Mouse (Mus musculus) neural tube, embryonic 12.5 days (tissue): ENCODE data around the gene Coro2a. TPM values are rescaled to one million over a fixed set of nuclear protein-coding genes. Genes with fewer than 3 reads are reported as not detected.
"Not testable (repeated sequence)": the region's sequence is repeated elsewhere in the genome, so short reads cannot be mapped to it uniquely, and the experiment has no call there.

Experiments
- ATAC-seq: fragments of 200-750 bp; cut with Nextera tagmentation; 2 replicates; pipeline ENCODE4 v1.8.0; 2017; ENCODE audit warnings: low read depth, mild to moderate bottlenecking, moderate TSS enrichment, moderate library complexity; ENCODE audit not compliant: low FRiP score
- H3K27ac ChIP-seq: fragments of 300-500 bp; sonication (generic); 2 replicates; pipeline ENCODE4 v1.5.1; 2016
- H3K27me3 ChIP-seq: fragments of 300-500 bp; sonication (generic); replicated peaks from 2 replicates; pipeline ENCODE4 v1.6.1; 2016; ENCODE audit warnings: mild to moderate bottlenecking
- H3K36me3 ChIP-seq: fragments of 300-500 bp; sonication (generic); 2 replicates; pipeline ENCODE4 v1.6.1; 2016; ENCODE audit warnings: mild to moderate bottlenecking
- H3K4me1 ChIP-seq: fragments of 300-500 bp; sonication (generic); 2 replicates; pipeline ENCODE4 v1.6.1; 2016
- H3K4me2 ChIP-seq: fragments of 300-500 bp; sonication (generic); replicated peaks from 2 replicates; pipeline ENCODE4 v1.6.1; 2016; ENCODE audit warnings: mild to moderate bottlenecking
- H3K4me3 ChIP-seq: fragments of 300-500 bp; sonication (generic); 2 replicates; pipeline ENCODE4 v1.5.1; 2016
- H3K9ac ChIP-seq: fragments of 300-500 bp; sonication (generic); 2 replicates; pipeline ENCODE4 v1.6.1; 2016; ENCODE audit warnings: mild to moderate bottlenecking
- H3K9me3 ChIP-seq: fragments of 300-500 bp; sonication (generic); 2 replicates; pipeline ENCODE4 v1.6.1; 2016; ENCODE audit warnings: mild to moderate bottlenecking
- WGBS: fragments of 180-500 bp; shearing (Covaris S2); methylation state at CpG from one replicate; pipeline ENCODE4 v1.1.7; 2016; 5-methylcytosine and 5-hydroxymethylcytosine counted together
- polyA plus RNA-seq: library from polyadenylated mRNA; unstranded; fragments of >200 nt; fragmentation: Nextera tagmentation; extraction: Ambion mirVana; gene quantifications from 2 replicates; pipeline ENCODE4 v1.2.1, GENCODE M21; 2016

Coro2a gene
- polyA plus RNA-seq, 1 experiment from 2014 or later: 18.8 TPM

GRCm38 (mm10) chr4:46605451-46605850, 3.4 kb upstream of the Coro2a start:
- Histone ChIP-seq H3K9me3 (no peaks in the 10 kb centered on the region), H3K27me3 (peaks cover 21% of the 10 kb centered on the region), H3K4me1 (peaks cover 8% of the 10 kb centered on the region), H3K4me3 (no peak overlapping the region), H3K36me3 (no peaks in the 10 kb centered on the region), H3K27ac (no peak overlapping the region), H3K9ac (no peak overlapping the region), H3K4me2 (no peak overlapping the region)
- no peak for ATAC-seq
- 57% methylated on average over 11 of the region's 11 CpGs for WGBS

DNA sequence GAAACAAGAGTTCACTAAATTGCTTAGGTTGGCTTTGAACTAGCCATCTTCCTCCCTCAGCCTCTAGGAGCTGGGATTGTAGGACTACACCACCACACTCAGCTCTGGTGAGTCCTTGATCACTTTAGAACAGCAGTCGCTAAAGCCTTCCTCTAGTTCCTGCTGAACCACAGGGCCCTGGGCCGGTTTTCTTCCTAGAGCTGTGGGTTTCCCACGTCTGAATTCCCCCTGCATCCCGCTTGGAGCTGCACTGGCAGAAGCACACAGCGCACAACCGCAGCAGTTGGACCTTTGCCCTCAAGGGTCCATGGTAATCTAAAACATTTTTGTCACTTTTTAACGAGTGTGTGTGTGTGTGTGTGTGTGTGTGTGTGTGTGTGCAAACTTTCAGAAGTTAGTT, 702 bp upstream of the Coro2a start:
- Histone ChIP-seq H3K27me3 (peaks cover 30% of the 10 kb centered on the region), H3K36me3 (no peaks in the 10 kb centered on the region), H3K4me2 (no peak overlapping the region), H3K9me3 (no peaks in the 10 kb centered on the region), H3K4me3 (no peak overlapping the region), H3K27ac (no peak overlapping the region), H3K4me1 (peaks cover 8% of the 10 kb centered on the region), H3K9ac (no peak overlapping the region)
- ATAC-seq: no peak
- WGBS: 64% methylated on average over 7 of the region's 7 CpGs

DNA sequence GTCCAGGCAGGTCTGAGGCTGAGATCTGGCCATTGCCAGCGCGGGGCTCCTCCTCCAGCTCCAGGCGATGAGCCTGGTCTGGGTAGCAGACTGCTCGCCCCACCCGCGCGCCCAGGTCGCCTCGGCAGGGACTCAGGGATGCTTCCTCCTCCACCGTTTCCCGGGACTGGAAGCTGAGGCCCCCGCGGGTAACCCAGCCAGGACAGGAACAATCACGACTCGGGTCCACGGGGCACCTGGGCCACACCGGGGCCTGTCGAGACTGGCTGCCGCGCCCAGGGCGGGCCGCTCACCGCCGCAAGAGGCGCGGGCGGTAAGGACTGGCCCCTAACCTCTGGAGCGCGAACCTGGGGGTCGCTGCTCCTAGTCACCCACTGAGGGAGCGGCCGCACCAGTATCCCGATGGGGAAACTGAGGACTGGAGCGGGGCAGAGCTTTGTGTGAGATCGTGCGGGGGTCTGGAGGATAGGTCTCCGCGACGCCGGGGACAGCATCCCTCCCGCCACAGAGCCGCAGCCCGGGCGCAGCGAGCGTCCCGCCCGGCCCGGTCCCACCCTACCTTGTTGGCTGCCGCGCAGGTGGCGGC, 651 bp downstream of the Coro2a start:
- H3K27me3 ChIP-seq: peaks cover 30% of the 10 kb centered on the region
- peak; percentile 43 for ATAC-seq
- H3K4me3 ChIP-seq: peak overlapping the region; percentile 55
- peaks cover 8% of the 10 kb centered on the region for H3K4me1 ChIP-seq
- under 1% methylated on average over 49 of the region's 52 CpGs for WGBS
- peak overlapping the region; percentile 58 for H3K9ac ChIP-seq
- H3K36me3 ChIP-seq: no peaks in the 10 kb centered on the region
- H3K4me2 ChIP-seq: peak overlapping the region; percentile 87
- no peaks in the 10 kb centered on the region for H3K9me3 ChIP-seq
- no peak overlapping the region for H3K27ac ChIP-seq

GRCm38 (mm10) chr4:46600473-46601257, 1.3 kb downstream of the Coro2a start:
- H3K9me3 ChIP-seq: no peaks in the 10 kb centered on the region
- H3K36me3 ChIP-seq: no peaks in the 10 kb centered on the region
- peaks cover 8% of the 10 kb centered on the region for H3K4me1 ChIP-seq
- WGBS: 39% methylated on average over 20 of the region's 20 CpGs
- no peak overlapping the region for H3K27ac ChIP-seq
- H3K27me3 ChIP-seq: peaks cover 30% of the 10 kb centered on the region
- peak overlapping the region; percentile 58 for H3K9ac ChIP-seq
- H3K4me2 ChIP-seq: peak overlapping the region; percentile 87
- peak overlapping the region; percentile 55 for H3K4me3 ChIP-seq
- ATAC-seq: 0 out of 2 replicates have a peak, but pooled peaks have one; percentile 2

DNA sequence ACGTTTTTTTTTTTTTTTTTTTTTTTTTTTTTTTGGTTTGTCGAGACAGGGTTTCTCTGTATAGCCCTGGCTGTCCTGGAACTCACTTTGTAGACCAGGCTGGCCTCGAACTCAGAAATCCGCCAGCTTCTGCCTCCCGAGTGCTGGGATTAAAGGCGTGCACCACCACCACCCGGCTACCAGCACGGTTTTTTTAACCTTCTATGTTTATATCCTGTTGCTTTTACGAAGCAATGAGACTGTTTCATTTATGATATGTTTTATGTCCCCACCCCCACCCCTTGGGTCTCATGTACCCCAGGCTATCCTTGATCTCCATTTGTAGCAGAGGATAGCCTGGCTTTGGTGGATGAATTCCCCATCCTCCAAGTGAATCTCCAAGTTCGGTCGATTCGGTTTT, 2.4 kb downstream of the Coro2a start:
- peaks cover 30% of the 10 kb centered on the region for H3K27me3 ChIP-seq
- WGBS: 80% methylated on average over 12 of the region's 12 CpGs
- not testable (repeated sequence) for H3K9ac ChIP-seq, H3K4me2 ChIP-seq, H3K36me3 ChIP-seq, H3K4me3 ChIP-seq, ATAC-seq, H3K4me1 ChIP-seq, H3K27ac ChIP-seq, H3K9me3 ChIP-seq

DNA sequence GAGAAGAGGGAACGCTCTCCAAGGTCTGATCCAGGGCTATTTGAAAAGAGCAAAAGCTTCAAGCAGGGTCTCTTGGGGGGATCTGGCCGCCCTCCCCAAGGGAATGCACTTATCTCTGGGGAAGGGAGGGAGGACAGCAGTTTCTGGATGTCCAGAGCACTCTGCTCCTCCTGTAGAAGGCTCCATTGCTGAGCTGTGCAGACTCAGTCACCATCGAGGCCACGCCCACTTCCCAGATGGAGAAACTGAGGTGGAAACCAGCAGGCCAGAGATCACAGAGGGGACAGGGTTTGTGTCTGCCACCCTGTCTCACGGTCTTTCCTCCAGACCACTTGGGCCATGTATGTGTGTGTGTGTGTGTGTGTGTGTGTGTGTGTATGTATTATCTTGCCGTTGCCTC, 3.0 kb downstream of the Coro2a start:
- no peak overlapping the region for H3K4me3 ChIP-seq
- H3K36me3 ChIP-seq: no peaks in the 10 kb centered on the region
- no peaks in the 10 kb centered on the region for H3K9me3 ChIP-seq
- H3K4me1 ChIP-seq: peaks cover 8% of the 10 kb centered on the region
- no peak for ATAC-seq
- H3K27ac ChIP-seq: no peak overlapping the region
- H3K4me2 ChIP-seq: no peak overlapping the region
- WGBS: 77% methylated on average over 6 of the region's 6 CpGs
- H3K27me3 ChIP-seq: peaks cover 30% of the 10 kb centered on the region
- no peak overlapping the region for H3K9ac ChIP-seq

DNA sequence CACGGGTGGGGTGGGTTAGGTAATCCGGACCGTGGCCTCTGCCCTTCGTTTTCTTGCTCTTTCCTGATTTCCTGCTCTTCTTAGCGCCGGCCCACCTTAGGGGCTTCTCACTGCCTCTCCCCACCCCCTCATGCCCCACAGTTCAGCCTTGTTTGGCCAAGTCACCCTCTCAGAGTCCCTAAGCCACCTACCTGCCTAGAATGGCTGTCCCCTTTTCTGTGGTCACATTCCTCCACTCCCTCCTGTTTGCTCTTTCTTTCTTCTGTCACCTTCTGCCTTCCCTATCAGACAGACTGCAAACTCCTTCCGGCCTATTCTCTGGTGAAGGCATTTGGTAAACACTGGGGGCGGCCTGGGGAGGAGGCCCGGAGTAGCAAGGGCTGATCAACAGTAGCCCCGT, 3.9 kb downstream of the Coro2a start:
- no peak overlapping the region for H3K4me2 ChIP-seq
- H3K4me1 ChIP-seq: peaks cover 8% of the 10 kb centered on the region
- no peaks in the 10 kb centered on the region for H3K36me3 ChIP-seq
- peaks cover 27% of the 10 kb centered on the region for H3K27me3 ChIP-seq
- no peak overlapping the region for H3K9ac ChIP-seq
- ATAC-seq: no peak
- H3K9me3 ChIP-seq: no peaks in the 10 kb centered on the region
- H3K27ac ChIP-seq: no peak overlapping the region
- WGBS: 75% methylated on average over 10 of the region's 10 CpGs
- no peak overlapping the region for H3K4me3 ChIP-seq

DNA sequence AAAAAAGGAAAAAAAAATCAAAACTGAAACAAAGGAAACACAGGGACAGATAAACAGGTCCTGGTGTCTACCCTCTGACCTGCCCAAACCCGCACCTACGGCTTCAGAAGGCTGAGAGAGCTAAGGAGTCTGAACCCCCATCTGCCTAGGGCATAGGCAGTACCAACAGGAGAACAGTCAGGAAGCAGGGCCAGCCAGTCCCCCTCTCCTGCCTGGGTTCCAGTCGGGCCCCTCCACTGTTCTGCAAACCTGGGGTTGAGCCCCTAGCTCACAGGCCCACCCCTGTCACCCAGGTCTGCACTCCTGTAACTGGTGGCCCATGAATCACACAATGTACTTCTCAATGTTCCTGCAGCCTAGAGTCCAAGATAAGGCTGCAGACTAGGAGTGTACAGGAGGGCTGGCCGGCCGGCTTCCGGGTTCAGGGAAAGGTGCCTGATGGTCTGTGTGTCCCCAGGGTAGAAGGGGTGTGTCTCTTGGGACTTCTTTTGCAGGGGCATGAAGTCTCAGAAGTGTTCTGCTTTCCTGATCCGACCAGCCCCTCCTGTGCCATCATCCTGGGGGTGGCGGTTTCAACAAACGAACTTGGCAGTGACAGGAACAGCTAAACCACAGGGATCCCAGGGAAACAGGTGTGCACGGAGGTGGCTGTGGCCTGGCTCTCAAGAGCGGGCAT, 4.6 kb downstream of the Coro2a start:
- Histone ChIP-seq H3K4me3 (no peak overlapping the region), H3K27ac (no peak overlapping the region), H3K27me3 (peaks cover 27% of the 10 kb centered on the region), H3K36me3 (no peaks in the 10 kb centered on the region), H3K9ac (no peak overlapping the region), H3K4me2 (no peak overlapping the region), H3K4me1 (peaks cover 8% of the 10 kb centered on the region), H3K9me3 (no peaks in the 10 kb centered on the region)
- ATAC-seq: no peak
- WGBS: 76% methylated on average over 11 of the region's 11 CpGs

DNA sequence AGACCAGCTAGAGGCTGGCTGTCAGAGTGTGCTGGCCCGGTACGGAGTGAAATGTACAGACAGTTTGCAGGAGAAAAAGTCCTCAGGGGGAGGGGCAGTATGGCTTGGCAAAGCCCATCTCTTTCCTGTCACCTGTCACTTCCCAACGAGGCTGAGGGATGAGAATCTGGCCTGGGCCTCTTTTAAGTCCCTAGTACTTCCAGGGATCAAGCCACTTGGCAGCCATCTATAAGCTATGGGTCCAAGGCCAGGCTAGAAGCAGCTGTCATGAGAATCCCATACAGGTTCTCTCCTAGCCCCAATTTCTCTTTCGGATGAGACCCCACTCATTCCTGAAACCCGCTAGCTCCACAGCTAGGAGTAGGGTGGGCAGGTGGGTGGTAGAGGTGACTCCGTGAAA, 5.6 kb downstream of the Coro2a start:
- 83% methylated on average over 6 of the region's 6 CpGs for whole genome bisulfite sequencing

DNA sequence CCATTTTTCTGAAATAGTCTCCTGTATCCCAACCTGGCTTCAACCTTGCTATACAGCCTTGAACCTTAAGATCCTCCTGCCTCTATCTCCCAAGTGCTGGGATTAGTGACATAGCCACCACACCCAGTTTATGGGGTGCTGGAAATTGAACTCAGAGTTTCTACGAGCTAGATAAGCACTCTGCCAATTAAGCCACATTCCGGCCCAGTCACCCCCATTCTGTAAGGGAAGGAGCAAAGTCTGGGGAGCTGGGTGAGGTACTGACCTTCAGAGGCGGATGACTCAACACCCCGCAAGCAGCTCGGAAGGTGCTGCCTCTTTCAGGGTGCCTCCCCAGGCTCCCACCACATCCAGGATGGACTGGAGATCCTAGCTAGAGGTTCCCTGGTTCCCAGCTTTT, 7.9 kb downstream of the Coro2a start:
- no peak overlapping the region for H3K27ac ChIP-seq
- H3K4me2 ChIP-seq: no peak overlapping the region
- no peak for ATAC-seq
- 85% methylated on average over 5 of the region's 5 CpGs for WGBS
- no peaks in the 10 kb centered on the region for H3K9me3 ChIP-seq
- no peak overlapping the region for H3K4me3 ChIP-seq
- H3K36me3 ChIP-seq: no peaks in the 10 kb centered on the region
- peaks cover 5% of the 10 kb centered on the region; the same call in 1 of the 2 replicates for H3K27me3 ChIP-seq
- no peak overlapping the region for H3K9ac ChIP-seq
- no peaks in the 10 kb centered on the region for H3K4me1 ChIP-seq

More for the DNA sequence above, 5.6 kb downstream of the Coro2a start:
- Histone ChIP-seq H3K4me3 (no peak overlapping the region), H3K4me1 (peaks cover 6% of the 10 kb centered on the region), H3K27me3 (peaks cover 25% of the 10 kb centered on the region), H3K27ac (no peak overlapping the region), H3K9ac (0 out of 2 replicates have a peak overlapping the region, but pooled peaks have one; percentile 8), H3K36me3 (no peaks in the 10 kb centered on the region), H3K4me2 (no peak overlapping the region), H3K9me3 (no peaks in the 10 kb centered on the region)
- ATAC-seq: no peak

GRCm38 (mm10) chr4:46593472-46593871, 8.5 kb downstream of the Coro2a start:
- H3K9me3 ChIP-seq: no peaks in the 10 kb centered on the region
- H3K4me1 ChIP-seq: no peaks in the 10 kb centered on the region
- H3K27ac ChIP-seq: no peak overlapping the region
- no peak for ATAC-seq
- no peaks in the 10 kb centered on the region for H3K36me3 ChIP-seq
- H3K4me2 ChIP-seq: no peak overlapping the region
- no peak overlapping the region for H3K9ac ChIP-seq
- 53% methylated on average over 6 of the region's 6 CpGs for WGBS
- no peaks in the 10 kb centered on the region; the same call in 1 of the 2 replicates for H3K27me3 ChIP-seq
- no peak overlapping the region for H3K4me3 ChIP-seq

GRCm38 (mm10) chr4:46591833-46592520, 10.0 kb downstream of the Coro2a start:
- 91% methylated on average over 9 of the region's 9 CpGs for WGBS

More at GRCm38 (mm10) chr4:46591833-46592520, 10.0 kb downstream of the Coro2a start:
- H3K4me2 ChIP-seq: no peak overlapping the region
- H3K27me3 ChIP-seq: no peaks in the 10 kb centered on the region
- no peak overlapping the region for H3K27ac ChIP-seq
- no peaks in the 10 kb centered on the region for H3K9me3 ChIP-seq
- no peak for ATAC-seq
- H3K4me1 ChIP-seq: no peaks in the 10 kb centered on the region
- H3K4me3 ChIP-seq: no peak overlapping the region
- H3K9ac ChIP-seq: no peak overlapping the region
- H3K36me3 ChIP-seq: no peaks in the 10 kb centered on the region
